Mouse (Mus musculus): Measurements from ENCODE around the gene Rtkn.

GRCm38 (mm10) chr6:83175996-83176395, 40.7 kb downstream of the Rtkn start:
- TF ChIP-seq GATA1 (IDR thresholded peaks at IDR 0.05; ENCODE audit: low read length) (no peak), TAL1 (IDR thresholded peaks at IDR 0.05; ENCODE audit: low read length) (no peak)
